Mouse (Mus musculus) heart, postnatal 0 days (tissue): ENCODE results near the gene Fmo5. TPM values are rescaled to one million over a fixed set of nuclear protein-coding genes. Genes with fewer than 3 reads are reported as not detected.

Source experiments
- ATAC-seq: fragments of 200-750 bp; cut with Nextera tagmentation; 2 replicates; pipeline ENCODE4 v1.8.0; 2017; ENCODE audit warnings: low read depth, moderate number of reproducible peaks, moderate library complexity; ENCODE audit not compliant: insufficient read depth
- DNase-seq: peaks from one replicate; pipeline ENCODE4 v3.0.0-alpha.2; 2016; ENCODE audit warnings: low spot score
- H3K27ac ChIP-seq: fragments of 300-500 bp; sonication (generic); 2 replicates; pipeline ENCODE4 v1.5.1; 2014; ENCODE audit warnings: low read depth, mild to moderate bottlenecking
- H3K27me3 ChIP-seq: fragments of 300-500 bp; sonication (generic); 2 replicates; pipeline ENCODE4 v1.6.1; 2014; ENCODE audit warnings: low read length, mixed read lengths; ENCODE audit not compliant: control insufficient read depth, insufficient read depth
- H3K36me3 ChIP-seq: fragments of 300-500 bp; sonication (generic); replicated peaks from 2 replicates; pipeline ENCODE4 v1.6.1; 2014; ENCODE audit warnings: low read length, mixed read lengths; ENCODE audit not compliant: control insufficient read depth, insufficient read depth
- H3K4me1 ChIP-seq: fragments of 300-500 bp; sonication (generic); 2 replicates; pipeline ENCODE4 v1.6.1; 2014; ENCODE audit warnings: antibody characterized with exemption; ENCODE audit not compliant: control insufficient read depth, insufficient read depth
- H3K4me2 ChIP-seq: fragments of 300-500 bp; sonication (generic); 2 replicates; pipeline ENCODE4 v1.6.1; 2014; ENCODE audit warnings: low read depth, mild to moderate bottlenecking, low read length, moderate library complexity
- H3K4me3 ChIP-seq: fragments of 300-500 bp; sonication (generic); 2 replicates; pipeline ENCODE4 v1.5.1; 2014; ENCODE audit warnings: low read depth, low read length
- H3K9ac ChIP-seq: fragments of 300-500 bp; sonication (generic); replicated peaks from 2 replicates; pipeline ENCODE4 v1.6.1; 2014; ENCODE audit warnings: low read depth, low read length, mixed read lengths
- H3K9me3 ChIP-seq: fragments of 300-500 bp; sonication (generic); replicated peaks from 2 replicates; pipeline ENCODE4 v1.6.1; 2016; ENCODE audit warnings: low read length; ENCODE audit not compliant: control insufficient read depth
- CTCF ChIP-seq: IDR thresholded peaks from 2 replicates; pipeline ENCODE4 v1.5.1; 2016; ENCODE audit warnings: antibody characterized with exemption, control low read depth, low read depth
- EP300 ChIP-seq: IDR thresholded peaks from 2 replicates; pipeline ENCODE4 v1.6.1; 2016; ENCODE audit warnings: antibody characterized with exemption, low read depth
- WGBS: fragments of 180-500 bp; shearing (Covaris S2); extraction: QIAGEN DNeasy Blood & Tissue Kit; methylation state at CpG from one replicate; pipeline ENCODE4 v1.1.7; 2014; 5-methylcytosine and 5-hydroxymethylcytosine counted together
- microRNA-seq: library from miRNA; unstranded; fragments of <30 nt; microRNA quantifications from one replicate; pipeline ENCODE4, GENCODE M21; 2016
- polyA plus RNA-seq: library from polyadenylated mRNA; unstranded; fragments of >200 nt; fragmentation: Nextera tagmentation; extraction: Ambion mirVana; gene quantifications from 2 replicates; pipeline ENCODE4 v1.2.1, GENCODE M21; 2015
- total RNA-seq: library from RNA; depleted of rRNA; stranded (reverse); fragments of >200 nt; gene quantifications from 2 replicates; pipeline ENCODE4 v1.2.3, GENCODE M21; 2014; ENCODE audit warnings: low replicate concordance; rRNA removed

Fmo5 gene
- total and polyA plus RNA-seq, 2 experiments from 2014 or later: 4.6 to 19.2 TPM

DNA sequence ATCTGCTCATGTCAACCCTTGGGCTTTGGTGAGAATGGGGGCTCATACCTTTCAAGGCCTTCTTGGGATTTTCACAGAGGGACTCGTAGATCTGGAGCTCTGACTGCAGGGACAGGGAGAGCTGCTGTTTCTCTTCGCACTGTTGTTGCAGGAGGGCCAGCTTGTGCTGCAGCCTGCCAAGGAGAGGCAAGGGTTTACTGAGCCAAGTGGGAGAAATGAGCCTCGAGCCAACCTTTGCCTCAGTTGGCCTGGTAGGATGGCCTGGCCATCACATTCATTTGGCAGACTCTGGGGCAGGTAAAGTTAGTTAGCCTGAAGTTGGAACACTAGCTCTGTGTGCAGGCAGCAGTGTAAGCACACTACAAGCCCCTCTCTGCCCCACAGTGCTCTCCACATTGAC, 70.5 kb downstream of the Fmo5 start:
- no peaks in the 10 kb centered on the region for H3K9me3 ChIP-seq
- no peak overlapping the region for H3K4me2 ChIP-seq
- H3K27me3 ChIP-seq: no peaks in the 10 kb centered on the region
- no peak for TF ChIP-seq EP300
- TF ChIP-seq CTCF: no peak
- no peak overlapping the region for H3K27ac ChIP-seq
- DNase-seq: no peak
- H3K4me1 ChIP-seq: no peaks in the 10 kb centered on the region
- peaks cover 89% of the 10 kb centered on the region for H3K36me3 ChIP-seq
- H3K4me3 ChIP-seq: no peak overlapping the region
- WGBS: 77% methylated on average over 3 of the region's 3 CpGs
- no peak for ATAC-seq
- no peak overlapping the region for H3K9ac ChIP-seq

DNA sequence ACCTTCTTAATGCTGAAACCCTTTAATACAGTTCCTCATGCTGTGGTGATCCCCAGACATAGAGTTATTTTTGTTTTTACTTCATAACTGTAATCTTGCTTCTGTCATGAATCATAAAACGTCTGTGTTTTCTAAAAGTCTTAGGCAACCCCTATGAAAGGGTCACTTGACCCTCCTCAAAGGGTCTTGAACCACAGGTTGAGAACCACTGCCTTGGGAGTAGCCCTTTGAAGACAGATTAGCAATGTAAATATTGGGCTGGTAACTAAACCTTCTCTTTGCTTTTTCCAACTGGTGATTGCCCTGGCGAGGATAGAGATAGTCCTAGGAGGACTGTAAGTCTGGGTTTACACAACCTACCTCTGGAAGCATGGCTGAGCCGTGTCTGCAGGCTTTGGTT, 72.6 kb downstream of the Fmo5 start:
- no peaks in the 10 kb centered on the region for H3K4me1 ChIP-seq
- no peak for ATAC-seq
- H3K27me3 ChIP-seq: no peaks in the 10 kb centered on the region
- no peak overlapping the region for H3K9ac ChIP-seq
- no peak overlapping the region for H3K4me3 ChIP-seq
- 53% methylated on average over 3 of the region's 3 CpGs for WGBS
- no peak overlapping the region for H3K27ac ChIP-seq
- TF ChIP-seq EP300 (no peak), CTCF (no peak)
- no peak overlapping the region for H3K4me2 ChIP-seq
- H3K36me3 ChIP-seq: peaks cover 87% of the 10 kb centered on the region
- DNase-seq: no peak
- H3K9me3 ChIP-seq: no peaks in the 10 kb centered on the region

DNA sequence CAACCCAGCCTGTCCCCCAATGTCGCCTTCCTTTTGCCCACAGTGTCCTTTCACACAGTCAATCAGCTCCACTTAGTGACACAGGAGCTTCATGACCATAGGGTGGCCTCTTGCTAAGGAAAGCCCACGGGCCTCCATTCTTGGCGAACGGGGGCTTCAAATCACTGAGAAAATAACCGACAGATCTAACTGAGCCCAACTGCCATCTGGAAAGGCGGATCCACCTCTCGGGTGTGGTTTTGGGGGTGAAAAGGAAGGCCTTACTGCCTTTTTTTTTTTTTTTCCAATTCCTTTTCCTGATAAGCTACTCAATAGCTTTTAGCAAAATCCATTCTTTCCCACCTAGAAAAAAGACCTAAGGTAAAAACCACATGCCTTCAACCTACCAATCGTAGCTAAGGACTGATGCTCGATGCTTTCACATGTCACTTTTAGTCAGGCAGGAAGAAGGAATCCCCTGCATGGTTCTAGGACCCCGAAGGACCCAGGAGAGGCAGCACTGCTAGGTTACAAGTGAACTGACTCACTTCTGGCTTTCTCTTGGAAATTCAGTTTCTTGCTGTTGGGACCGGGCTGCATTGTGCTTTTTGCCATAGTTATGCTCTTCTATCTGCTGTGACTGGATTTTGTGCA, 74.0 kb downstream of the Fmo5 start:
- Histone ChIP-seq H3K9ac (no peak overlapping the region), H3K9me3 (no peaks in the 10 kb centered on the region), H3K4me1 (no peaks in the 10 kb centered on the region), H3K27me3 (no peaks in the 10 kb centered on the region), H3K27ac (no peak overlapping the region), H3K4me3 (no peak overlapping the region), H3K4me2 (no peak overlapping the region), H3K36me3 (peaks cover 88% of the 10 kb centered on the region)
- no peak for ATAC-seq
- TF ChIP-seq EP300: no peak
- no peak for TF ChIP-seq CTCF
- DNase-seq: no peak
- 90% methylated on average over 11 of the region's 11 CpGs for WGBS

Small RNAs within 50 kb of the gene (microRNA-seq; reads per million reads assigned to microRNA genes)
- not detected for gene Mir7225

Other genes with a start within 250 kb of the Fmo5 start
- gene Olfr1402, start 206.8 kb upstream of the Fmo5 start, total RNA-seq: not detected in 2 replicates
- not detected in 2 replicates for gene Olfr1402, start 206.8 kb upstream of the Fmo5 start, polyA plus RNA-seq
- gene Chd1l, start 18.6 kb upstream of the Fmo5 start, total RNA-seq: 7.6 and 13.0 TPM in 2 replicates
- 10.6 and 11.9 TPM in 2 replicates for gene Chd1l, start 18.6 kb upstream of the Fmo5 start, polyA plus RNA-seq
- 12.4 and 17.4 TPM in 2 replicates for gene Prkab2, start 29.4 kb downstream of the Fmo5 start, total RNA-seq
- 9.3 and 10.5 TPM in 2 replicates for gene Prkab2, start 29.4 kb downstream of the Fmo5 start, polyA plus RNA-seq
- gene Gm17651, start 45.9 kb downstream of the Fmo5 start, total RNA-seq: not detected in 2 replicates
- not detected in 2 replicates for gene Gm17651, start 45.9 kb downstream of the Fmo5 start, polyA plus RNA-seq